ENCODE assay signal across 8 mouse cellular contexts in genomic region chr10:95565156-95565854, GRCm38 (mm10). TPM values are rescaled to one million over a fixed set of nuclear protein-coding genes. Genes with fewer than 3 reads are reported as not detected.
A peak's percentile ranks its signal among the peaks of the same experiment; 100 is the strongest.
DNase-seq lines count a peak whose midpoint lies in the region; ATAC-seq lines count a peak whose summit lies in the region.

No protein-coding gene starts in this region.

- peaks cover 6% of the 10 kb centered on the region; the same call in 1 of the 2 replicates for H3K4me1 ChIP-seq in forebrain, embryonic 11.5 days (replicated peaks; ENCODE audit: control insufficient read depth, insufficient read depth, low read length)
- H3K4me1 ChIP-seq in forebrain, embryonic 12.5 days, result peaks cover 31% of the 10 kb centered on the region

- no peaks in the 10 kb centered on the region for H3K27me3 ChIP-seq in forebrain, embryonic 11.5 days (ENCODE audit: control insufficient read depth, insufficient read depth, low read length)
- H3K27me3 ChIP-seq in forebrain, embryonic 12.5 days, result no peaks in the 10 kb centered on the region

- WGBS in forebrain, embryonic 11.5 days, result 24% methylated on average over 14 of the region's 14 CpGs
- 25% methylated on average over 14 of the region's 14 CpGs for WGBS in forebrain, embryonic 12.5 days

- H3K27ac ChIP-seq in forebrain, embryonic 11.5 days (ENCODE audit: low read depth, low read length), result no peak overlapping the region
- H3K27ac ChIP-seq in forebrain, embryonic 12.5 days, result no peak overlapping the region

- H3K36me3 ChIP-seq in forebrain, embryonic 11.5 days (ENCODE audit: control insufficient read depth, insufficient read depth, low read length), result no peaks in the 10 kb centered on the region
- no peaks in the 10 kb centered on the region for H3K36me3 ChIP-seq in forebrain, embryonic 12.5 days (replicated peaks)

- peak; percentile 49 for DNase-seq in forebrain, embryonic 11.5 days (ENCODE audit: low spot score)
- peak; percentile 52 to 53 for DNase-seq in spleen, postnatal 36 days (ENCODE audit: low spot score in 2 of 2)
- no peak for DNase-seq in spleen, postnatal 14 days (ENCODE audit: low spot score in 2 of 2)
- DNase-seq in liver, result peak; percentile 37
- DNase-seq in testis, postnatal 10 days (ENCODE audit: low spot score), result peak; percentile 27
- no peak for DNase-seq in ovary, postnatal 10 days (ENCODE audit: low spot score)
- DNase-seq in frontal cortex, postnatal 25 days (ENCODE audit: low spot score in 2 of 2), result no peak

- no peak for ATAC-seq in forebrain, embryonic 11.5 days (replicated peaks; ENCODE audit: low FRiP score)
- no peak for ATAC-seq in forebrain, embryonic 12.5 days (ENCODE audit: low FRiP score)

- H3K9ac ChIP-seq in forebrain, embryonic 11.5 days (ENCODE audit: low read length), result no peak overlapping the region
- H3K9ac ChIP-seq in forebrain, embryonic 12.5 days, result no peak overlapping the region

- H3K4me2 ChIP-seq in forebrain, embryonic 11.5 days (ENCODE audit: low read depth, low read length, severe bottlenecking), result no peak overlapping the region
- H3K4me2 ChIP-seq in forebrain, embryonic 12.5 days, result no peak overlapping the region

- no peak overlapping the region for H3K4me3 ChIP-seq in forebrain, embryonic 11.5 days (ENCODE audit: low read depth, low read length)
- no peak overlapping the region for H3K4me3 ChIP-seq in forebrain, embryonic 12.5 days (replicated peaks)

- H3K9me3 ChIP-seq in forebrain, embryonic 11.5 days (ENCODE audit: control insufficient read depth, low read length), result no peaks in the 10 kb centered on the region
- no peaks in the 10 kb centered on the region for H3K9me3 ChIP-seq in forebrain, embryonic 12.5 days

RNA-seq across cellular contexts. Expression of gene Nudt4, which starts 1.4 kb away (rescaled TPM):
- polyA plus RNA-seq in forebrain, embryonic 11.5 days (2014; fragmentation: Nextera tagmentation; extraction: Ambion mirVana), result 119 and 123 TPM in 2 replicates
- polyA plus RNA-seq in forebrain, embryonic 12.5 days (2016; fragmentation: Nextera tagmentation; extraction: Ambion mirVana), result 107 and 108 TPM in 2 replicates

RNA-seq across cellular contexts. Expression of gene Ube2n, which starts 50.4 kb away (rescaled TPM):
- 499 and 501 TPM in 2 replicates for polyA plus RNA-seq in forebrain, embryonic 11.5 days (2014; fragmentation: Nextera tagmentation; extraction: Ambion mirVana)
- polyA plus RNA-seq in forebrain, embryonic 12.5 days (2016; fragmentation: Nextera tagmentation; extraction: Ambion mirVana), result 439 and 463 TPM in 2 replicates

Comparison
In these comparisons a context has a peak if more than half of its experiments do, and no peak if none do; other contexts are left out.
1. DNase-seq: peak in forebrain, embryonic 11.5 days (single experiment), spleen, postnatal 36 days (2 of 2), liver (single experiment) and testis, postnatal 10 days (single experiment); none in spleen, postnatal 14 days (0 of 2), ovary, postnatal 10 days (single experiment) and frontal cortex, postnatal 25 days (0 of 2).